Mouse (Mus musculus): ENCODE results near the gene Atl1. TPM values are rescaled to one million over a fixed set of nuclear protein-coding genes. Genes with fewer than 3 reads are reported as not detected.

Atl1 gene
- polyA plus RNA-seq, 1 experiment from 2014 or later, result 7.5 TPM

Other genes starting within 250 kb of the Atl1 start
- gene Sos2, start 210.8 kb upstream of the Atl1 start, polyA plus RNA-seq (2015; fragmentation: Nextera tagmentation; extraction: Ambion mirVana), result 5.6 and 6.5 TPM in 2 replicates
- 14.0 and 15.3 TPM in 2 replicates for gene L2hgdh, start 167.7 kb upstream of the Atl1 start, polyA plus RNA-seq (2015; fragmentation: Nextera tagmentation; extraction: Ambion mirVana)
- 30.5 and 31.5 TPM in 2 replicates for gene Atp5s, start 167.7 kb upstream of the Atl1 start, polyA plus RNA-seq (2015; fragmentation: Nextera tagmentation; extraction: Ambion mirVana)
- gene Cdkl1, start 101.3 kb upstream of the Atl1 start, polyA plus RNA-seq (2015; fragmentation: Nextera tagmentation; extraction: Ambion mirVana), result 4.6 and 6.8 TPM in 2 replicates
- 25.5 and 27.0 TPM in 2 replicates for gene Map4k5, start 586 bp downstream of the Atl1 start, polyA plus RNA-seq (2015; fragmentation: Nextera tagmentation; extraction: Ambion mirVana)
- gene Sav1, start 94.4 kb downstream of the Atl1 start, polyA plus RNA-seq (2015; fragmentation: Nextera tagmentation; extraction: Ambion mirVana), result 2.8 and 4.4 TPM in 2 replicates
- gene Nin, start 221.1 kb downstream of the Atl1 start, polyA plus RNA-seq (2015; fragmentation: Nextera tagmentation; extraction: Ambion mirVana), result 6.0 and 7.1 TPM in 2 replicates